Mouse (Mus musculus) T-helper 2 cell (primary cell): ENCODE data around the gene Hsd17b3.

Experiments used
- in situ Hi-C: fragments of 300-600 bp; cut with MboI, MseI; formaldehyde crosslinking; loops from one replicate; pipeline ENCODE4 v1.15.1; 2025; ENCODE audit warnings: high pct_unique_total_duplicates

Hsd17b3 gene

DNA sequence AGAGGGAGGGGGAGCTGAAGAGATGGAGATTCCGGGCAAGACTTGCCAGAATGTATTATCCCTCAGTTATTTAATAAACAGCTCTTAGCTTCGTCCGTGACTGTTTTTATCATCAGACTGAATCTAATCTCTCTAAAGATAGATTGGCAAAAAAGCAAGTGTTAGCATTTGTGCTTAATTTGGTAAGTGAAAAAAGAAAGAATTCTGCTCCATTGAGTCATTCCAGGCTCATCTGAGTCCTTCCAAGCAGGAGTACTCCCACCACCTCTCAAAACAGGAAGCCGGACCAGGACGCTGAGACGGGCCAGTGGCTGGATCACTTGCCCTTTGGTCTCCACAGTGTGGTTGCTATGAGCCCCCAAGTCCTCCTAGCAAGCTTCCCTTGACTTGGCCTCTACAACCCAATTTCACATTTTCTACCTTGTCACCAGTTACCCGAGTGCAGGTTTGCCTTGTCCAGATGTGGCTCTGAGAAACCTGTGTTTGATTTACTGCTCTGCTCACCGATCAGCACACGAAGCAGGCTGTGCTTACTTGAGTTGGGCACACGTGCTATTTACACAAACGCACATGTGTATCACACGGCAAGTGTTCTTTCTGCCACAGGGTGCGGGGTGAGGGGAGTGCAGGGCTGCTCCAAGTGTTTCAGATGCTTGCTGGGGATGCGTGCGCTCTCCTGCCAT, 66.1 kb downstream of the Hsd17b3 start:
- in situ Hi-C loops: no loop called here

- in situ Hi-C loops: no loop called here
Observed at GRCm38 (mm10) chr13:64020902-64021311, 68.1 kb downstream of the Hsd17b3 start.

- in situ Hi-C loops: no loop called here
Observed at GRCm38 (mm10) chr13:64018586-64019141, 70.4 kb downstream of the Hsd17b3 start.

DNA sequence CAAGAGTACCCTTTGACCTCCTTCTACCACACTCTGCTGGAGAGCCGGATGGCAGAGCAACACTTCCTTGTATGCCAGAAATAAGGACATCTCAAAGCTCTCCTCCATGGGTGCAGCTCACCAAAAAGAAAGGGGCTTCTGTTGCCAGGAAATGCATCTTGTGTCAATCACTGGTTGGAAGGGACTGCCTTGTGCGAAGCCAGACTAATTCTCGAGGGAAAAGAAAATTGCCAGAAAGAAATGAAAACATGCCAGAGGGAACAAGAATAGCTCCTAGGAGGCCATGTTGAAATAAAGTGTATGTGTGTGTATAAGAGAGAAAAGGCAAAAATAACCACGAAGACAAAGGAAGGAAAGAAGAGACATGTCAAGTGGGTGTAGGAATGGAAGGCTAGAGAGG, 73.0 kb downstream of the Hsd17b3 start:
- in situ Hi-C loops: no loop called here

GRCm38 (mm10) chr13:64011157-64011556, 77.9 kb downstream of the Hsd17b3 start:
- in situ Hi-C loops: no loop called here
